Comparison of ENCODE assay signal across 11 mouse cellular contexts in genomic region chr17:73075238-73075890, GRCm38 (mm10). TPM values are rescaled to one million over a fixed set of nuclear protein-coding genes. Genes with fewer than 3 reads are reported as not detected.
A peak's percentile ranks its signal among the peaks of the same experiment; 100 is the strongest.
DNase-seq lines count a peak whose midpoint lies in the region; ATAC-seq and TF ChIP-seq lines count a peak whose summit lies in the region.
"Had no signal": no experiment of that assay in that cellular context is flagged by ENCODE, and none has a peak within 500 bp of the region (broad histone marks: within the 10 kb centered on the region; RNA-seq: fewer than 3 reads in every experiment).

No protein-coding gene starts in this region.

- TF ChIP-seq CTCF in kidney, postnatal 0 days (IDR thresholded peaks at IDR 0.05; ENCODE audit: low read depth): no peak
- TF ChIP-seq CTCF in forebrain, postnatal 0 days (IDR thresholded peaks at IDR 0.05; ENCODE audit: low read depth): no peak

- 64% methylated on average over 9 of the region's 9 CpGs for WGBS in kidney, postnatal 0 days
- 44% methylated on average over 9 of the region's 9 CpGs for WGBS in forebrain, postnatal 0 days

- peak; percentile 91 for DNase-seq in kidney, postnatal 0 days (ENCODE audit: low spot score)
- no peak for DNase-seq in kidney, postnatal 14 days
- peak; percentile 86 for DNase-seq in brain, adult 2 months (ENCODE audit: low read depth, low spot score)
- DNase-seq in forebrain, postnatal 0 days: peak; percentile 69
- DNase-seq in left cerebral cortex, postnatal 14 days (ENCODE audit: low spot score in 2 of 2): peak; percentile 57 to 84
- no peak for DNase-seq in thymus, postnatal 4 days
- DNase-seq: gastrocnemius, postnatal 14 days; kidney, adult 2 months had no signal

- no peak for ATAC-seq in kidney, postnatal 0 days (replicated peaks; ENCODE audit: low FRiP score, low read depth)
- ATAC-seq in forebrain, postnatal 0 days: peak; percentile 83
- ATAC-seq in granulocyte monocyte progenitor cell, adult 5-6 weeks (replicated peaks; ENCODE audit: poor library complexity, severe bottlenecking): no peak

- no peaks in the 10 kb centered on the region for H3K27me3 ChIP-seq in kidney, postnatal 0 days (ENCODE audit: insufficient read depth, low read length)
- H3K27me3 ChIP-seq in forebrain, postnatal 0 days (ENCODE audit: insufficient read depth, low read length): no peaks in the 10 kb centered on the region
- H3K27me3 ChIP-seq: neural tube, embryonic 12.5 days had no signal

- no peak overlapping the region for H3K4me2 ChIP-seq in kidney, postnatal 0 days (ENCODE audit: low read length)
- H3K4me2 ChIP-seq in forebrain, postnatal 0 days (ENCODE audit: low read depth): no peak overlapping the region
- H3K4me2 ChIP-seq: neural tube, embryonic 12.5 days had no signal

- peaks cover 3% of the 10 kb centered on the region; the same call in 1 of the 2 replicates for H3K4me1 ChIP-seq in kidney, postnatal 0 days (replicated peaks; ENCODE audit: insufficient read depth, low read length)
- H3K4me1 ChIP-seq in forebrain, postnatal 0 days (ENCODE audit: insufficient read depth): no peaks in the 10 kb centered on the region; the same call in 1 of the 2 replicates
- H3K4me1 ChIP-seq: neural tube, embryonic 12.5 days had no signal

- H3K9ac ChIP-seq in kidney, postnatal 0 days (ENCODE audit: low read depth, low read length): no peak overlapping the region
- no peak overlapping the region for H3K9ac ChIP-seq in forebrain, postnatal 0 days
- H3K9ac ChIP-seq: neural tube, embryonic 12.5 days had no signal

- intact Hi-C loops in left cerebral cortex, postnatal 14 days (cut with DNase I): no loop called here

- no peaks in the 10 kb centered on the region for H3K36me3 ChIP-seq in kidney, postnatal 0 days (ENCODE audit: insufficient read depth, low read length)
- no peaks in the 10 kb centered on the region for H3K36me3 ChIP-seq in forebrain, postnatal 0 days (ENCODE audit: insufficient read depth)
- H3K36me3 ChIP-seq: neural tube, embryonic 12.5 days had no signal

- H3K9me3 ChIP-seq in kidney, postnatal 0 days (replicated peaks; ENCODE audit: low read length): no peaks in the 10 kb centered on the region
- no peaks in the 10 kb centered on the region for H3K9me3 ChIP-seq in forebrain, postnatal 0 days (ENCODE audit: low read length)
- H3K9me3 ChIP-seq: neural tube, embryonic 12.5 days had no signal

- no peak overlapping the region for H3K4me3 ChIP-seq in kidney, postnatal 0 days (replicated peaks; ENCODE audit: low read depth, low read length)
- no peak overlapping the region for H3K4me3 ChIP-seq in forebrain, postnatal 0 days (ENCODE audit: low read depth, low read length)
- H3K4me3 ChIP-seq: neural tube, embryonic 12.5 days had no signal

- peak overlapping the region; percentile 21; the same call in 1 of the 2 replicates for H3K27ac ChIP-seq in kidney, postnatal 0 days
- H3K27ac ChIP-seq in forebrain, postnatal 0 days (ENCODE audit: low read depth, low read length): no peak overlapping the region
- H3K27ac ChIP-seq: macrophage; neural tube, embryonic 12.5 days had no signal

RNA-seq across cellular contexts. Expression of gene Lclat1, which starts 32.4 kb away (rescaled TPM):
- 12.5 and 14.5 TPM in 2 replicates for polyA plus RNA-seq in kidney, postnatal 0 days (2015; fragmentation: Nextera tagmentation; extraction: Ambion mirVana)
- total RNA-seq in forebrain, postnatal 0 days (2014; rRNA removed): 23.9 and 28.4 TPM in 2 replicates
- 8.1 and 11.9 TPM in 2 replicates for polyA plus RNA-seq in forebrain, postnatal 0 days (2015; fragmentation: Nextera tagmentation; extraction: Ambion mirVana)
- 10 to 100 TPM; 42.0 to 44.1 TPM for total RNA-seq in left cerebral cortex, postnatal 14 days (2021)
- total RNA-seq in granulocyte monocyte progenitor cell, adult 5-6 weeks (2014; fragmentation: Nextera tagmentation): 14.3 and 27.5 TPM in 2 replicates
- total RNA-seq in granulocyte monocyte progenitor cell, adult 5-6 weeks (2017): 11.0 and 12.8 TPM in 2 replicates

Comparison
In these comparisons a context has a peak if more than half of its experiments do, and no peak if none do; other contexts are left out.
1. DNase-seq: peak in kidney, postnatal 0 days (single experiment), brain, adult 2 months (single experiment), forebrain, postnatal 0 days (single experiment) and left cerebral cortex, postnatal 14 days (2 of 2); none in kidney, postnatal 14 days (single experiment) and thymus, postnatal 4 days (single experiment).